Mouse (Mus musculus) CH12.LX (cell line): ENCODE results near the gene Cib1.

Source experiments
- CHD2 ChIP-seq: IDR thresholded peaks from 2 replicates; pipeline ENCODE4 v1.6.1; 2011; ENCODE audit warnings: low read length, improper control_type of control experiment
- CTCF ChIP-seq, 2 experiments: IDR thresholded peaks in 1 of 2; conservative IDR thresholded peaks in 1 of 2; 2 replicates each; pipeline ENCODE4 v1.5.1; 2011 to 2012; ENCODE audit warnings: low read depth in 2 of 2, low read length in 2 of 2, improper control_type of control experiment in 1 of 2, inconsistent platforms in 1 of 2, mild to moderate bottlenecking in 1 of 2, moderate library complexity in 1 of 2

- no peak for TF ChIP-seq CTCF (conservative IDR thresholded peaks at IDR 0.05 in 1 of 2, IDR thresholded peaks at IDR 0.05 in 1 of 2; ENCODE audit: low read depth in 2 of 2, low read length in 2 of 2)
- TF ChIP-seq CHD2, result no peak
Measured at GRCm38 (mm10) chr7:80184968-80185367, 47.6 kb downstream of the Cib1 start.
